Mouse (Mus musculus) adrenal gland, adult (tissue): Measurements from ENCODE around the gene Trmt2a.
A peak's percentile ranks its signal among the peaks of the same experiment; 100 is the strongest.

Source experiments
- DNase-seq, 2 experiments: peaks; one replicate each; pipeline ENCODE4 v3.0.0; 2022 to 2023; ENCODE audit warnings: low spot score in 1 of 2; ENCODE audit not compliant: inconsistent age in 2 of 2

Gene Trmt2a

DNA sequence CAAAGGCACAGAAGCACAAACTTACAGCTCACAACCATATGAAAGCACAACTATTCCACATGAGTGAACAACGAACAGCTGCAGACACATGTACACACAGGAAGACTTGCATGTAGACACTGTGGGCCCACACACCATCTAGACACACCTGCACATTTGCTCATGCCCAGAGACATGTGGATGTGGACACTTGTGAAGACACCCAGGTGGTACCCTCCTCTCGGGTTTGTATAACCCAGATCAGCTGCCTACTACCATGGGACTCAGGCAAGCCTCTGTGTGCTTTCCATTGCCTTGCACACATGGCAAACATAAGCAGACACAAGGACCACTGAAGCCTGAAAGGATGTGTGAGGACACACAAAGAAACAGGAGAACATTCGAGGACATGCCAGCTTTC, 17.4 kb upstream of the Trmt2a start:
- no peak for DNase-seq

DNA sequence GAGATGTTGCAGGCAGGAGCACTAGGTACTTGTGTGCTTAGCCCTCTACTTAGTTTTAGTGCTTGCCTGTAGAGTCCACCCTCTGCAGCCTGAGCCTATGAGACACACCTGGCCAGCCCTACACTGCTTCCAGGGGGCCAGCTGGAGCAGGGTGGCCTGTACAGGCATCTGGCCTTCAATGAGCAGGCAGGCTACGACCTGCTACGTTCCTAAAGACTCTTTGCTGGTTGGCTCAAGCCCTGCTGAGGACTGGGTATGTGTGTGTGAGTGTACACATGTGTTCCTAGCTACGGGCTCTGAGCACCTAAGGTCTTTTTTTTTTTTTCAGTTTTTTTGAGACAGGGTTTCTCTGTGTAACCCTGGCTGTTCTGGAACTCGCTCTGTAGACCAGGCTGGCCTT, 17.0 kb upstream of the Trmt2a start:
- no peak for DNase-seq

DNA sequence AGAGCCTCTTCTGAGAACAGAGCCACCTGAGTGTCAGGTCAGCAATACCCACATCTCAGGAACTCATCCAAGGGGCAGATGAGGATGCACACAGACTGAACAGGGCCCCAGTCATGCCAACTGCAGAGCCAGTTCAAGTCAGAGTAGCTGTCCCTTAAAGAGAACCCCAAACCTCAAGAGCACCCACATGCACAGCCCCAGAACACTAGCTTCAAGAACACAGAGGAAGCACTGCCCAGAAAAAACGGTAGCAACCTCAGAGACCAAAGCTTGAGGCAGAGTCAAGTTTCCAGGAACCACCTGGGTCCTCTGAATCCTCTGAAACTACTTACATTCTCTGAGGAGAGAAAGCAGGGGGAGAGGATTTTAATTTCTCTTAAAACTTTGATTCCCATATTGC, 15.0 kb upstream of the Trmt2a start:
- DNase-seq, result no peak

DNA sequence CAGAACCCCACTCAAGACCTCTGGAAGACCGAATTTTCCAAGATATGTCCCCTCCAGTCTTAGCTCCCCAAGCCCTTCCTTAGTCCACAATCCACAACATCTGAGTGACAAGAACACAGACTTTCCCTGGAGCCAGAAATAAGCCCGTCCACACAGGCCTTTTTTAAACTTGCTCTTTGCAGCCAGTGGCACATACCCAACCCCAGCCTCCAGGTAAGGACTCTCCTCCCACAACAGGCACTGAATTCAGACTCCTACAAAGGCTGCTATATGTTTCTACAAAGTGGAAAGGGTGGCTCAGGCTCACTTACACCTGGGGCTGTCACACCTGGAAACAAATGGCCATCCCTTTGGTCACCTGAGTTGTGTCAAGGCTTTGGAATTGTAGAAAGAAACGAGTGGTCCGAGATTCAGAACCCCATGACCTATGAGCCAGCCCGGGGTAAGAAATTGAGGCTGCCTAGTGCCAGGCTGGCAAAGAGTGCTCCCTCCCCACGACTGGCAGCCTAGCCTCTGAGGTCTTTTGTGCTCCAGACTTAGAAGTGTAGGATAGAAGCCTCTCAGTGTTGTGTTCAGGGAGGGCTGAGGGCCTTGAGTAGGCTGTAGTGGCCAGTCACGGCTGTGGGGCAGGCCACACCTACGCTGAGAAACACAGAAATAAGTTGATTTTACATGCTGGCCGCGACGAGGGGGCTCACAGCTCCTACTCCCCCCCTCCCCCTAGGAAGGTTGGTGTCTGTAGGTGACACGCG, 14.4 kb upstream of the Trmt2a start:
- DNase-seq, result peak in 1 of 2 experiments; percentile 73

- peak in 1 of 2 experiments; percentile 87 for DNase-seq
Observed at GRCm38 (mm10) chr16:18234671-18235388, 13.6 kb upstream of the Trmt2a start, which contains the start of gene Zdhhc8. Gene Zdhhc8 (minus strand): TSS chr16:18235136.

DNA sequence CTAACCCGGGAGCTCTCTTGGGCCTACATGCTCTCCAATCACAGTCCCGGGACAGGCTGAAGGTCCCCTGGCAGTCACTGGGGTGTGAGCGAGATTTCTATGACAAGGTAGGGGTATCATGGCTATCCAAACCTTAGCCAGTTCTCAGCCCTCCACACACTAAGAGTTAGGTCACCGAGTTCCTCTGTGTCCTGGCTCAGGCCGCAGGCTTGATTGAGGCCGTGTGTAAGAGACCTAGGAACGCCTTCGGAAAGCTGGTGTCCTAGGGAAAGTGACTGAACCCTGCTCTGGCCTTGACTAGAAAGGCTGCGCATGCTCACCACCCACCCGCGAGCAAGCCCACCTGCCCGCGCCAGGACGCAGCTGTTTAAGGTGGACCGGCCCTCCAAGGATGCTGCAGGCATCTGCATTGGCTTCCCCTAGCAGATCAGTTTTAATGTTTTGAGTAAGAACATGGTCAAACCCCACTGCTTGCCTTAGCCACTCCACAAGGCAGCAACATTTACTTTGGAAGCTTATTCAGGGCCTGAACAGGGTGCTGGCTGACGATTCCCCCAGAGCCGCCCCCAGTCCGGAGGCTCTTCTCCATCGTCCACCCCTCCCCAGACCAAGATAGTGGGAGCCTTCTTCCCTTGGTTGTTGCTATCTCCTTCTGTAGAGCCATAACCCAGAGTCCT, 13.0 kb upstream of the Trmt2a start:
- peak; percentile 84 to 93 for DNase-seq

GRCm38 (mm10) chr16:18236676-18237501, 11.6 kb upstream of the Trmt2a start:
- peak in 1 of 2 experiments; percentile 66 for DNase-seq

- DNase-seq, result peak in 1 of 2 experiments; percentile 5
Observed at GRCm38 (mm10) chr16:18241581-18241980, 6.9 kb upstream of the Trmt2a start.

GRCm38 (mm10) chr16:18247521-18248399, 719 bp upstream of the Trmt2a start:
- no peak for DNase-seq

GRCm38 (mm10) chr16:18249364-18249967, 987 bp downstream of the Trmt2a start:
- DNase-seq, result peak in 1 of 2 experiments; percentile 64

- no peak for DNase-seq
Observed at GRCm38 (mm10) chr16:18250231-18250630, 1.8 kb downstream of the Trmt2a start.

DNA sequence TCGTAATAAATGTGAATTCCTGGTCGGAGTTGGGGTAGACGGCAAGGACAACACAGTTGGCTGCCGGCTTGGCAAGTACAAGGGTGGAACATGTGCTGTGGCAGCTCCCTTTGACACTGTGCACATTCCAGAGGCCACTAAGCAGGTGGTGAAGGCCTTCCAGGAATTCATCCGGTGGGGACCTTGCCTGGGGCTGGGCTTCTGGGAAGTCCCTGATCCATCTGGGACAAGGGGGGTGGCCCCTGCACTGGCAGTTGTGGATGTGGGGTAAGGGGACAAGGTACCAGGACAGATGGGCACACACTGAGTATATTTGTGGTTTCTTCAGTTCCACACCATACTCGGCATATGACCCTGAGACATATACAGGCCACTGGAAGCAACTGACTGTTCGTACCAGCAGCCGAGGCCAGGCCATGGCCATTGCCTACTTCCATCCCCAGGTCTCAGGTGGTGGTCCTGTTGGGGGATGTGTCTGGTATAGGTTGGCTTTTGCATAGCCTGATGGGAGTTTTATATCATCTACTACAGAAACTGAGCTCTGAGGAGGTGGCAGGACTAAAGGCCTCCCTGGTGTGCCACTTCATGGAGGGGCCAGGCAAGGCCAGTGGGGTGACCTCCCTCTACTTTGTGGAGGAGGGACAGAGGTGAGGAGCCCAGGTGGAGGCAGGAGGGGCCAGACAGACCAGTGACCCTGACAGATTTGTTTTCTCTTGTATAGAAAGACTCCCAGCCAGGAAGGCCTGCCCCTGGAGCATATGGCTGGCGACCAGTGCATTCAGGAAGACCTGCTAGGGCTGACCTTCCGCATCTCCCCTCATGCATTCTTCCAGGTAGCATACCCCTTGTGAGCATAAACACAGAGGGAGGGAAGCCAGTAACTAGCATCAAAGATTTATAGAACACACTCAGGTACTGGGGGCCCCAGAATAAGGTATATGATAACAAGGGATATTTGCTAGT, 2.6 kb downstream of the Trmt2a start:
- peak in 1 of 2 experiments; percentile 57 for DNase-seq

DNA sequence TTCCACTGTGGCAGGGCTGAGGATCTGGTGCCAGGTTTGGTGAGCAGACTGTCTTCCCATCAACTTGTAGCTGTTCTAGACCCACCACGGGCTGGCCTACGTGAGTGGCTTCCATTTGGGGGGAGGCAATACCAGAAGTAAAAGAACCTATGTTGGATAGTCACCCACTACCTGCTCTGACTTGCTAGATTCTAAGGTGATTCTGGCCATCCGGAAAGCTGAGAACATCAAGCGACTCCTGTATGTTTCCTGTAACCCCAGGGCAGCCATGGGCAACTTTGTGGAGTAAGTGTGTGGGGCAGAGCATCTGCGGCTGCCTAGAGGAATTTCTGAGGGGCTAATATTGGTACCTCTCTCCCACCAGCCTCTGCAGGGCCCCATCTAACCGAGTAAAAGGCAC, 4.3 kb downstream of the Trmt2a start:
- peak in 1 of 2 experiments; percentile 22 for DNase-seq

DNA sequence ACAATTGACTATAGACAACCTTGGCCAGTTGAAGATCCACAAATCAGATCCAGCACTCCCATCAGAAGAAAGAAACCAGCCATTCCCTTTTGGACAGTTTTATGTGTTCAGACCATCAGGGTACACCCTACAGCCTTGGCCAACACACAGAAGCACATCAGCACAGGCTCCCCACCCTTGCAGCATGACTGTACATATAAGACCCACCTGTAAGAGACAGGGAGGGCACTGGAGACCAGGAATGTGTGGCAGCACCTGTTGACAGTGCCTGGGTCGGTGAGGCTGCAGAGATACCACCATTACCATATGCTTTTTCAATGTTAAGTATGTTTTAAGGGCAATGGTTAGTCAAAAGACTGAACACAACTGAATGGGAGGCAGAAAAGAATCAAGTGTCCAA, 5.4 kb downstream of the Trmt2a start:
- no peak for DNase-seq

GRCm38 (mm10) chr16:18258221-18258620, 9.7 kb downstream of the Trmt2a start, which contains the start of gene Gm49776:
Gene Gm49776 (minus strand): TSS chr16:18258321.
- no peak for DNase-seq

GRCm38 (mm10) chr16:18265024-18265423, 16.5 kb downstream of the Trmt2a start:
- no peak for DNase-seq

DNA sequence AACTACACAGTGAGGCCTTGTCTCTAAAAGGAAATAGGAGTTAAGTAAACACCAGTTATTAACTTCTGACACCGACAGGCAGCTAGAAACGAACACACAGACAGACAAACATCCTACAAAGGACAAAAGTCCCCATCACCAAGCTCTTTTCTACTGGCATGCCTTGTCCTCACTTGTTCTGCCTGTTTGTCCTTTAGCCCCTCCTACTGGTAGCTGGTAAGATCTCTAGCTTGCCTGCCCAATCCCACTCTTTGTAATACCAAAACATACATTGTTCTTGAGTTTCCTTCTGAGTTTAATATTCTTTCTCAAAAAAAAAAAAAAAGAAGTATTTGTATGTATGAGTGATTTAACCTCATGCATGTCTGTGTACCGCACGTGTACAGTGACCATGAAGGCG, 19.7 kb downstream of the Trmt2a start:
- DNase-seq, result peak in 1 of 2 experiments; percentile 46

DNA sequence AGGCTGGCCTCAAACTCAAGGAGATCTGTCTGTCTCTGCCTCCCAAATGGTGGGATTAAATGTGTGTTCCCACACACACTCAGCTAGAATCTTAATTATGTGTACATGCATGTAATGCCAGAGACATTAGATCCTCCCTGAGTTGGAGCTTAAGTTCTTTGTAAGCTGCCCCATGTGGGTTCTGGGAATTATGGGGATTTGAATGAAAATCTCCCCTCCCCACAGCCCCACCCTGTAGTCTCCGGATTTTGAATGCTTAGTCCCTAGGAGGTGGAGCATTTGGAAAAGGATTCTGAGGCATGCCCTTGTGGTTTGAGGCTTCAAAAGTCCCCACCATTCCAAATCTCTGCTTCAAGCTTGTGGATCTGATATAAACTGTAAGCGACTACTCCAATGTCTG, 26.7 kb downstream of the Trmt2a start:
- no peak for DNase-seq
